Mouse (Mus musculus): Measurements from ENCODE around the gene Gm17387.

GRCm38 (mm10) chr7:141061269-141061692, 32.4 kb downstream of the Gm17387 start:
- TF ChIP-seq ZNF384 (IDR thresholded peaks at IDR 0.05; ENCODE audit: low read depth, low read length) (no peak), CHD2 (IDR thresholded peaks at IDR 0.05; ENCODE audit: low read depth, low read length) (no peak), ZC3H11A (IDR thresholded peaks at IDR 0.05; ENCODE audit: borderline replicate concordance, low read depth, low read length) (no peak), MAFK (IDR thresholded peaks at IDR 0.05; ENCODE audit: insufficient read depth, low read depth, low read length) (no peak), HCFC1 (IDR thresholded peaks at IDR 0.05; ENCODE audit: borderline replicate concordance, insufficient read depth, low read length) (no peak)

All from ES-E14 (cell line).